ENCODE assay signal across 47 mouse cellular contexts in the genomic region with DNA sequence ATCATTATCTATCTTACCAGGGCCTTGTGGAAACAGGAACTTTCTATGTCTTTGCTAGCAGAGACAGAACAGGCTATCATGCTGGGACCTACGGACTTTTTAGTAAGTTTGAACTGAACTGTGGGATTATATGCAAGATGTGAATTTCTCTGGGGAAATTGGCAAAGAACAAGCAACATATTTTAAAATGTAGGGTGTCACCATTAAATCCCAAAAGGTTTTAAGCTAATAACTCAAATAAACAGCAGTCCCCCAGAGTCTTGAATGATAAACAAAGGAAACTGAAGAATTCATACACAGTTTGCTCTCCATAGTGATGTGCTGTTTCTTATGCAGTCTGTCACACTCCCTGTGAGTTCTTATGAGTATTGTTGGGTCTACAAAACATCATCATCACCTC. TPM values are rescaled to one million over a fixed set of nuclear protein-coding genes. Genes with fewer than 3 reads are reported as not detected.
"Had no signal": no experiment of that assay in that cellular context is flagged by ENCODE, and none has a peak within 500 bp of the region (broad histone marks: within the 10 kb centered on the region; RNA-seq: fewer than 3 reads in every experiment).

A gene (minus strand): TSS at position 101 of the 400 bp plus-strand sequence.

- H3K27me3 ChIP-seq: limb, embryonic 12.5 days; limb, embryonic 13.5 days; limb, embryonic 15.5 days; liver, embryonic 12.5 days; liver, embryonic 13.5 days; liver, embryonic 15.5 days; lung, embryonic 15.5 days; megakaryocyte, embryonic 14.5 days; midbrain, embryonic 12.5 days; midbrain, embryonic 13.5 days; midbrain, embryonic 15.5 days; neural tube, embryonic 12.5 days had no signal

- H3K9ac ChIP-seq: limb, embryonic 12.5 days; limb, embryonic 13.5 days; limb, embryonic 15.5 days; liver, embryonic 12.5 days; liver, embryonic 13.5 days; liver, embryonic 14.5 days; liver, embryonic 15.5 days; liver, postnatal 0 days; lung, embryonic 14.5 days; lung, embryonic 15.5 days; midbrain, embryonic 12.5 days; midbrain, embryonic 13.5 days; midbrain, embryonic 15.5 days; neural tube, embryonic 12.5 days had no signal

- ATAC-seq: liver, embryonic 12.5 days; liver, postnatal 0 days; lung, postnatal 0 days; midbrain, embryonic 13.5 days; midbrain, embryonic 15.5 days; midbrain, embryonic 16.5 days had no signal

- H3K27ac ChIP-seq: limb, embryonic 10.5 days; limb, embryonic 12.5 days; limb, embryonic 13.5 days; limb, embryonic 15.5 days; liver, embryonic 12.5 days; liver, embryonic 13.5 days; liver, embryonic 14.5 days; liver, embryonic 15.5 days; lung, embryonic 15.5 days; macrophage; midbrain, embryonic 10.5 days; midbrain, embryonic 12.5 days; midbrain, embryonic 13.5 days; midbrain, embryonic 15.5 days; neural tube, embryonic 12.5 days had no signal

- H3K4me1 ChIP-seq: limb, embryonic 10.5 days; limb, embryonic 12.5 days; limb, embryonic 13.5 days; limb, embryonic 15.5 days; liver, embryonic 12.5 days; liver, embryonic 13.5 days; liver, embryonic 15.5 days; lung, embryonic 15.5 days; megakaryocyte, embryonic 14.5 days; midbrain, embryonic 10.5 days; midbrain, embryonic 12.5 days; midbrain, embryonic 13.5 days; midbrain, embryonic 15.5 days; neural tube, embryonic 12.5 days had no signal

- H3K4me3 ChIP-seq: limb, embryonic 10.5 days; limb, embryonic 12.5 days; limb, embryonic 13.5 days; limb, embryonic 15.5 days; liver, embryonic 12.5 days; liver, embryonic 13.5 days; liver, embryonic 15.5 days; lung, embryonic 15.5 days; megakaryocyte, embryonic 14.5 days; midbrain, embryonic 10.5 days; midbrain, embryonic 12.5 days; midbrain, embryonic 13.5 days; midbrain, embryonic 15.5 days; myocyte; neural tube, embryonic 12.5 days had no signal

- H3K4me2 ChIP-seq: limb, embryonic 12.5 days; limb, embryonic 13.5 days; limb, embryonic 15.5 days; liver, embryonic 11.5 days; liver, embryonic 12.5 days; liver, embryonic 13.5 days; liver, embryonic 15.5 days; lung, embryonic 14.5 days; lung, embryonic 15.5 days; midbrain, embryonic 12.5 days; midbrain, embryonic 13.5 days; midbrain, embryonic 15.5 days; neural tube, embryonic 12.5 days had no signal

- H3K36me3 ChIP-seq: limb, embryonic 10.5 days; limb, embryonic 12.5 days; limb, embryonic 13.5 days; limb, embryonic 15.5 days; liver, embryonic 12.5 days; liver, embryonic 13.5 days; liver, embryonic 15.5 days; lung, embryonic 15.5 days; midbrain, embryonic 10.5 days; midbrain, embryonic 12.5 days; midbrain, embryonic 13.5 days; midbrain, embryonic 15.5 days; neural tube, embryonic 12.5 days had no signal

- H3K9me3 ChIP-seq: limb, embryonic 10.5 days; limb, embryonic 12.5 days; limb, embryonic 13.5 days; limb, embryonic 15.5 days; liver, embryonic 12.5 days; liver, embryonic 13.5 days; liver, embryonic 15.5 days; lung, embryonic 15.5 days; megakaryocyte, embryonic 14.5 days; midbrain, embryonic 10.5 days; midbrain, embryonic 12.5 days; midbrain, embryonic 13.5 days; midbrain, embryonic 15.5 days; neural tube, embryonic 12.5 days had no signal

- DNase-seq: left cerebral cortex, postnatal 4 days; liver; liver, embryonic 13.5 days; liver, postnatal 0 days; lung, adult 18-20 months; lung, adult 2 months; lung, embryonic 14.5 days; lung, postnatal 10 days; lung, postnatal 14 days; lung, postnatal 36 days; lung, postnatal 4 days; midbrain, embryonic 14.5 days had no signal

RNA-seq across cellular contexts. Expression of the gene that starts here (rescaled TPM):
- total RNA-seq: left cerebral cortex, adult 8-10 months; left cerebral cortex, postnatal 10 days; left cerebral cortex, postnatal 14 days; left cerebral cortex, postnatal 25 days; left cerebral cortex, postnatal 36 days; left cerebral cortex, postnatal 4 days; liver, adult 2 months; megakaryocyte progenitor cell, adult 5-6 weeks; megakaryocyte, adult 5-6 weeks; megakaryocyte-erythroid progenitor cell, adult 5-6 weeks; midbrain, postnatal 0 days; monocyte, adult 5-6 weeks had no signal
- polyA plus RNA-seq: limb, embryonic 10.5 days; limb, embryonic 11.5 days; limb, embryonic 12.5 days; limb, embryonic 13.5 days; limb, embryonic 14.5 days; limb, embryonic 15.5 days; liver, adult 2 months; liver, embryonic 11.5 days; liver, embryonic 12.5 days; liver, embryonic 13.5 days; liver, embryonic 14.5 days; liver, embryonic 15.5 days; liver, embryonic 16.5 days; liver, postnatal 0 days; lung, adult 2 months; lung, embryonic 14.5 days; lung, embryonic 15.5 days; lung, embryonic 16.5 days; lung, postnatal 0 days; macrophage; midbrain, embryonic 10.5 days; midbrain, embryonic 12.5 days; midbrain, embryonic 13.5 days; midbrain, embryonic 14.5 days; midbrain, embryonic 15.5 days; midbrain, embryonic 16.5 days; midbrain, postnatal 0 days; myocyte; neural tube, embryonic 11.5 days; neural tube, embryonic 12.5 days had no signal
